Mouse (Mus musculus): ENCODE results near the gene Chd3.
"Not testable (repeated sequence)": the region's sequence is repeated elsewhere in the genome, so short reads cannot be mapped to it uniquely, and the experiment has no call there.

Gene Chd3

GRCm38 (mm10) chr11:69406282-69406681, 37.1 kb upstream of the Chd3 start:
- DNase-seq = peak; percentile 17

- DNase-seq = no peak
These were observed 36.4 kb upstream of the Chd3 start for GRCm38 (mm10) chr11:69405397-69406200.

- no peak for DNase-seq
These were observed 35.6 kb upstream of the Chd3 start for GRCm38 (mm10) chr11:69404595-69405396.

GRCm38 (mm10) chr11:69403691-69404594, 34.7 kb upstream of the Chd3 start:
- DNase-seq = no peak

- no peak for DNase-seq
These were observed 32.8 kb upstream of the Chd3 start for GRCm38 (mm10) chr11:69401987-69402386.

GRCm38 (mm10) chr11:69401210-69401637, 32.0 kb upstream of the Chd3 start:
- peak; percentile 93 for DNase-seq

GRCm38 (mm10) chr11:69400083-69400850, 31.1 kb upstream of the Chd3 start:
- DNase-seq = no peak

- DNase-seq = peak; percentile 32
These were observed 30.2 kb upstream of the Chd3 start for GRCm38 (mm10) chr11:69399201-69400082.

GRCm38 (mm10) chr11:69398486-69399200, 29.4 kb upstream of the Chd3 start:
- no peak for DNase-seq

GRCm38 (mm10) chr11:69398059-69398458, 28.9 kb upstream of the Chd3 start, which contains the start of gene Tmem88:
Gene Tmem88, minus strand, starts transcription at chr11:69398234.
- DNase-seq = peak; percentile 50

- no peak for DNase-seq
These were observed 28.4 kb upstream of the Chd3 start for GRCm38 (mm10) chr11:69397581-69398057.

- peak; percentile 72 for DNase-seq
These were observed 27.6 kb upstream of the Chd3 start for GRCm38 (mm10) chr11:69396772-69397171.

GRCm38 (mm10) chr11:69395634-69396373, 26.6 kb upstream of the Chd3 start:
- DNase-seq = peak; percentile 98

- peak; percentile 94 for DNase-seq
These were observed 26.0 kb upstream of the Chd3 start, which contains the start of the genes Naa38 and Cyb5d1 for GRCm38 (mm10) chr11:69395235-69395633. Gene Naa38, plus strand, starts transcription at chr11:69395487. Gene Cyb5d1, minus strand, starts transcription at chr11:69395631.

- not testable (repeated sequence) for DNase-seq
These were observed 25.5 kb upstream of the Chd3 start for GRCm38 (mm10) chr11:69394591-69395167.

- DNase-seq = peak; percentile 44
These were observed 21.3 kb upstream of the Chd3 start for GRCm38 (mm10) chr11:69390400-69391034.

- DNase-seq = peak; percentile 58
These were observed 20.6 kb upstream of the Chd3 start for GRCm38 (mm10) chr11:69389531-69390399.

All from kidney, adult 11 months (tissue).